8 mouse cellular contexts compared by ENCODE assay signal in the genomic region with DNA sequence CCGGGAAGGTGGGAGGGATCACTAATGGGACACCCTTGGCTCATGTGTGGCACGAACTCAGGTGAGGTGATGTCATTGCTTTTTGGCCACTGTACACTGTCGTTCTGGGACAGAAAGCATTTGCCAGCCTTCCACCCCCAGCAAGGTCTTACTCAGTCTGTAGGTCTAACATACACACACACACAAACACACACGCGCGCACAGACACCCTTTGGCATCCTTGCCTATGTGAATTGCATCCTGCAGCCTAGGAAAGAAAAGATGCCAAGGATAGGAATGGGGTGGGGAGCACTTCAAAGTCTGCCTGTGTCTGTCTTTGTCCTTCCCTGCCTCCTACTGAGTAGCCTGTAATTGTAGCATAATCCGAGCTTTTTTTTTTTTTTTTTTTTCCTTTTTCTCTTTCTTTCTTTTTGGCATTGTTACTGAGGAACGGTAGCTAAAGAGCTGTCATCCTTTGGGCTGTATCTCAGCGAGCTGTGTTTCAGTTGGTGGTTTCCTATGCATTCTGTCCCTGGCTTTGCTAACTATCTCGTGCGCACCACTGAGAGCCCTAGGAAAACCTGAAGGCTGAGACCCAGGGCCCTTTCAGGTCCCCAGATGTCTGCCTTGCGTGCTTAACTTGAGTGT. TPM values are rescaled to one million over a fixed set of nuclear protein-coding genes. Genes with fewer than 3 reads are reported as not detected.
A peak's percentile ranks its signal among the peaks of the same experiment; 100 is the strongest.
DNase-seq lines count a peak whose midpoint lies in the region; ATAC-seq and TF ChIP-seq lines count a peak whose summit lies in the region.

No protein-coding gene starts in this region.

- in situ Hi-C loops in CH12.LX (cut with MboI; ENCODE audit: low pct_ligation_motif_present, low pct_unique_long_range_greater_than_20kb, low sequenced_read_pairs), result no loop called here

- dilution Hi-C loops in CH12.LX (cut with MboI; ENCODE audit: extremely low pct_ligation_motif_present, extremely low pct_unique_long_range_greater_than_20kb, low sequenced_read_pairs), result no loop called here

- TF ChIP-seq CTCF in CH12.LX (conservative IDR thresholded peaks at IDR 0.05 in 1 of 2, IDR thresholded peaks at IDR 0.05 in 1 of 2; ENCODE audit: low read depth in 2 of 2, low read length in 2 of 2), result no peak

- TF ChIP-seq EP300 in CH12.LX (IDR thresholded peaks at IDR 0.05; ENCODE audit: low read length), result no peak

- H3K9ac ChIP-seq in CH12.LX (ENCODE audit: insufficient read depth, low read depth), result peak overlapping the region; percentile 86
- no peak overlapping the region for H3K9ac ChIP-seq in embryonic facial prominence, embryonic 15.5 days

- ATAC-seq in embryonic facial prominence, embryonic 15.5 days (ENCODE audit: insufficient number of reproducible peaks, low FRiP score, low TSS enrichment, low read depth), result no peak

- TF ChIP-seq POLR2A in CH12.LX (IDR thresholded peaks at IDR 0.05; ENCODE audit: low read depth, low read length), result no peak; the same call in 1 of the 2 replicates

- H3K27me3 ChIP-seq in heart, embryonic 10.5 days (ENCODE audit: insufficient read depth, poor library complexity, severe bottlenecking), result no peaks in the 10 kb centered on the region
- H3K27me3 ChIP-seq in CH12.LX (replicated peaks), result no peaks in the 10 kb centered on the region
- no peaks in the 10 kb centered on the region for H3K27me3 ChIP-seq in embryonic facial prominence, embryonic 15.5 days
- H3K27me3 ChIP-seq in limb, embryonic 10.5 days (ENCODE audit: low read depth, poor library complexity, severe bottlenecking), result no peaks in the 10 kb centered on the region

- WGBS in heart, embryonic 10.5 days, result 56% methylated on average over 12 of the region's 12 CpGs
- WGBS in embryonic facial prominence, embryonic 15.5 days, result 37% methylated on average over 12 of the region's 12 CpGs
- 53% methylated on average over 12 of the region's 12 CpGs for WGBS in limb, embryonic 10.5 days

- peaks cover 85% of the 10 kb centered on the region for H3K4me1 ChIP-seq in heart, embryonic 10.5 days
- H3K4me1 ChIP-seq in CH12.LX (ENCODE audit: control insufficient read depth in 1 of 2, insufficient read depth in 2 of 2), result peaks cover 35 to 75% of the 10 kb centered on the region in 2 experiments
- H3K4me1 ChIP-seq in embryonic facial prominence, embryonic 15.5 days, result peaks cover 75% of the 10 kb centered on the region
- peaks cover 62% of the 10 kb centered on the region for H3K4me1 ChIP-seq in limb, embryonic 10.5 days

- peak overlapping the region; percentile 69 for H3K27ac ChIP-seq in heart, embryonic 10.5 days
- peak overlapping the region; percentile 64 for H3K27ac ChIP-seq in CH12.LX (ENCODE audit: insufficient read depth, low read depth)
- H3K27ac ChIP-seq in embryonic facial prominence, embryonic 15.5 days (replicated peaks), result peak overlapping the region; percentile 81
- peak overlapping the region; percentile 59 for H3K27ac ChIP-seq in limb, embryonic 10.5 days

- TF ChIP-seq RAD21 in CH12.LX (IDR thresholded peaks at IDR 0.05; ENCODE audit: low read depth, low read length), result no peak

- H3K79me2 ChIP-seq in CH12.LX (replicated peaks; ENCODE audit: control insufficient read depth, extremely low read depth, insufficient read depth, poor library complexity, severe bottlenecking), result peaks cover 57% of the 10 kb centered on the region

- peak overlapping the region; percentile 12; the same call in 1 of the 2 replicates for H3K4me3 ChIP-seq in heart, embryonic 10.5 days
- peak overlapping the region in 1 of 3 experiments; percentile 24 for H3K4me3 ChIP-seq in CH12.LX (replicated peaks in 1 of 3; ENCODE audit: low read depth in 2 of 3, low read length in 2 of 3, poor library complexity in 1 of 3)
- no peak overlapping the region for H3K4me3 ChIP-seq in embryonic facial prominence, embryonic 15.5 days (replicated peaks)
- H3K4me3 ChIP-seq in limb, embryonic 10.5 days, result no peak overlapping the region

- no peaks in the 10 kb centered on the region for H3K9me3 ChIP-seq in heart, embryonic 10.5 days
- H3K9me3 ChIP-seq in CH12.LX (replicated peaks; ENCODE audit: low read length), result no peaks in the 10 kb centered on the region
- no peaks in the 10 kb centered on the region for H3K9me3 ChIP-seq in embryonic facial prominence, embryonic 15.5 days (replicated peaks)
- H3K9me3 ChIP-seq in limb, embryonic 10.5 days (replicated peaks), result no peaks in the 10 kb centered on the region

- H3K4me2 ChIP-seq in CH12.LX (ENCODE audit: insufficient read depth, low read depth, poor library complexity, severe bottlenecking), result peak overlapping the region; percentile 93
- peak overlapping the region; percentile 15 for H3K4me2 ChIP-seq in embryonic facial prominence, embryonic 15.5 days (replicated peaks)

- H3K36me3 ChIP-seq in heart, embryonic 10.5 days, result peaks cover 11% of the 10 kb centered on the region
- peaks cover 12 to 38% of the 10 kb centered on the region in 2 experiments for H3K36me3 ChIP-seq in CH12.LX (replicated peaks in 1 of 2; ENCODE audit: control insufficient read depth in 1 of 2, insufficient read depth in 1 of 2, low read length in 1 of 2)
- H3K36me3 ChIP-seq in embryonic facial prominence, embryonic 15.5 days, result peaks cover 11% of the 10 kb centered on the region
- peaks cover 40% of the 10 kb centered on the region for H3K36me3 ChIP-seq in limb, embryonic 10.5 days

- no peak for DNase-seq in heart, embryonic 10.5 days (ENCODE audit: low spot score)
- DNase-seq in heart, adult 18-20 months, result no peak
- no peak for DNase-seq in CH12.LX (ENCODE audit: extremely low read depth)
- DNase-seq in limb, embryonic 10.5 days (ENCODE audit: low spot score), result no peak
- DNase-seq in urinary bladder, postnatal 4 days (ENCODE audit: low spot score in 2 of 2), result no peak
- no peak for DNase-seq in urinary bladder, adult 2 months (ENCODE audit: low spot score)
- DNase-seq in gastrocnemius, postnatal 10 days, result no peak

TF ChIP-seq in CH12.LX, 34 proteins besides CTCF, POLR2A, EP300 and RAD21:
- TF ChIP-seq ZNF384 (IDR thresholded peaks at IDR 0.05; ENCODE audit: low read depth, low read length) (peak; percentile 34; the same call in 1 of the 2 replicates), BHLHE40 (IDR thresholded peaks at IDR 0.05; ENCODE audit: low read depth, low read length) (peak; percentile 61), ZMIZ1 (IDR thresholded peaks at IDR 0.05; ENCODE audit: low read depth, low read length) (no peak), JUN (IDR thresholded peaks at IDR 0.05; ENCODE audit: insufficient read depth, low read depth, low read length) (no peak)

RNA-seq across cellular contexts. Expression of a gene that starts 4.8 kb away (rescaled TPM):
- 193 and 231 TPM in 2 replicates for polyA plus RNA-seq in heart, embryonic 10.5 days (2016; fragmentation: Nextera tagmentation; extraction: Ambion mirVana)
- 10 to 100 TPM; 57.1 to 65.4 TPM for total RNA-seq in heart, adult 18-20 months (2021)
- total RNA-seq in CH12.LX (2012; rRNA removed) (83.3 and 107 TPM in 2 replicates), CH12.LX (2014; rRNA removed) (87.9 and 96.2 TPM in 2 replicates)
- 72.1 and 76.6 TPM in 2 replicates for polyA plus RNA-seq in CH12.LX (2012; ENCODE audit: insufficient read length, low read depth)
- polyA plus RNA-seq in embryonic facial prominence, embryonic 15.5 days (2015; fragmentation: Nextera tagmentation; extraction: Ambion mirVana), result 283 and 290 TPM in 2 replicates
- polyA plus RNA-seq in limb, embryonic 10.5 days (2016; fragmentation: Nextera tagmentation; extraction: Ambion mirVana), result 170 and 188 TPM in 2 replicates
- polyA plus RNA-seq in urinary bladder, adult 2 months (2012; rRNA removed), result 160 and 190 TPM in 2 replicates
- 10 to 100 TPM; 59.7 to 68.9 TPM for total RNA-seq in gastrocnemius, postnatal 10 days (2021)

RNA-seq across cellular contexts. Expression of a gene that starts 29.4 kb away (rescaled TPM):
- not detected in 2 replicates for polyA plus RNA-seq in heart, embryonic 10.5 days (2016; fragmentation: Nextera tagmentation; extraction: Ambion mirVana)
- total RNA-seq in heart, adult 18-20 months (2021), result not detected
- 0.08 and 0.17 TPM in 2 replicates for total RNA-seq in CH12.LX (2012; rRNA removed)
- 0.19 and 0.36 TPM in 2 replicates for total RNA-seq in CH12.LX (2014; rRNA removed)
- 0.31 and 0.71 TPM in 2 replicates for polyA plus RNA-seq in CH12.LX (2012; ENCODE audit: insufficient read length, low read depth)
- 0.45 and 1.2 TPM in 2 replicates for polyA plus RNA-seq in embryonic facial prominence, embryonic 15.5 days (2015; fragmentation: Nextera tagmentation; extraction: Ambion mirVana)
- 0.13 TPM in 1 of 2 replicates, not detected in the other for polyA plus RNA-seq in limb, embryonic 10.5 days (2016; fragmentation: Nextera tagmentation; extraction: Ambion mirVana)
- 0.08 and 0.41 TPM in 2 replicates for polyA plus RNA-seq in urinary bladder, adult 2 months (2012; rRNA removed)
- total RNA-seq in gastrocnemius, postnatal 10 days (2021), result not detected
